Mouse (Mus musculus): ENCODE measurements around the gene Daam2. TPM values are rescaled to one million over a fixed set of nuclear protein-coding genes. Genes with fewer than 3 reads are reported as not detected.

The Daam2 gene
- polyA plus RNA-seq, 1 experiment from 2014 or later, result 4.0 TPM

- Histone ChIP-seq H3K4me1 (replicated peaks; ENCODE audit: control insufficient read depth, insufficient read depth, low read length) (no peaks in the 10 kb centered on the region), H3K4me3 (ENCODE audit: low read depth, low read length) (no peak overlapping the region), H3K36me3 (ENCODE audit: control insufficient read depth, insufficient read depth, low read length) (no peaks in the 10 kb centered on the region), H3K9me3 (ENCODE audit: control insufficient read depth, low read length) (no peaks in the 10 kb centered on the region), H3K9ac (ENCODE audit: low read depth, low read length) (no peak overlapping the region), H3K27ac (ENCODE audit: low read depth, low read length) (no peak overlapping the region), H3K4me2 (replicated peaks; ENCODE audit: low read depth, low read length) (no peak overlapping the region), H3K27me3 (ENCODE audit: control insufficient read depth, insufficient read depth, low read length) (no peaks in the 10 kb centered on the region)
- ATAC-seq (ENCODE audit: low FRiP score) (no peak), DNase-seq (ENCODE audit: low spot score) (no peak)
- 88% methylated on average over 3 of the region's 3 CpGs for WGBS
Observed at GRCm38 (mm10) chr17:49484435-49484834, 79.7 kb downstream of the Daam2 start.

- Histone ChIP-seq H3K27me3 (ENCODE audit: control insufficient read depth, insufficient read depth, low read length) (no peaks in the 10 kb centered on the region), H3K9me3 (ENCODE audit: control insufficient read depth, low read length) (no peaks in the 10 kb centered on the region), H3K4me3 (ENCODE audit: low read depth, low read length) (no peak overlapping the region), H3K4me2 (replicated peaks; ENCODE audit: low read depth, low read length) (no peak overlapping the region), H3K9ac (ENCODE audit: low read depth, low read length) (no peak overlapping the region), H3K36me3 (ENCODE audit: control insufficient read depth, insufficient read depth, low read length) (no peaks in the 10 kb centered on the region), H3K4me1 (replicated peaks; ENCODE audit: control insufficient read depth, insufficient read depth, low read length) (no peaks in the 10 kb centered on the region), H3K27ac (ENCODE audit: low read depth, low read length) (no peak overlapping the region)
- ATAC-seq (ENCODE audit: low FRiP score), result no peak
- 89% methylated on average over 3 of the region's 3 CpGs for WGBS
- no peak for DNase-seq (ENCODE audit: low spot score)
Observed at GRCm38 (mm10) chr17:49481876-49482275, 82.3 kb downstream of the Daam2 start.

- H3K27me3 ChIP-seq (ENCODE audit: control insufficient read depth, insufficient read depth, low read length), result no peaks in the 10 kb centered on the region
- no peaks in the 10 kb centered on the region for H3K36me3 ChIP-seq (ENCODE audit: control insufficient read depth, insufficient read depth, low read length)
- ATAC-seq (ENCODE audit: low FRiP score) (no peak), DNase-seq (ENCODE audit: low spot score) (no peak)
- no peak overlapping the region for H3K4me3 ChIP-seq (ENCODE audit: low read depth, low read length)
- H3K4me2 ChIP-seq (replicated peaks; ENCODE audit: low read depth, low read length), result no peak overlapping the region
- no peak overlapping the region for H3K27ac ChIP-seq (ENCODE audit: low read depth, low read length)
- no peaks in the 10 kb centered on the region for H3K9me3 ChIP-seq (ENCODE audit: control insufficient read depth, low read length)
- no peaks in the 10 kb centered on the region for H3K4me1 ChIP-seq (replicated peaks; ENCODE audit: control insufficient read depth, insufficient read depth, low read length)
- H3K9ac ChIP-seq (ENCODE audit: low read depth, low read length), result no peak overlapping the region
- WGBS, result 81% methylated on average over 4 of the region's 4 CpGs
Observed at GRCm38 (mm10) chr17:49477370-49477769, 86.8 kb downstream of the Daam2 start.

GRCm38 (mm10) chr17:49475174-49475573 is 89.0 kb downstream of the Daam2 start:
- H3K9ac ChIP-seq (ENCODE audit: low read depth, low read length), result no peak overlapping the region
- H3K4me2 ChIP-seq (replicated peaks; ENCODE audit: low read depth, low read length), result no peak overlapping the region
- H3K27me3 ChIP-seq (ENCODE audit: control insufficient read depth, insufficient read depth, low read length), result no peaks in the 10 kb centered on the region
- H3K36me3 ChIP-seq (ENCODE audit: control insufficient read depth, insufficient read depth, low read length), result no peaks in the 10 kb centered on the region
- 100% methylated on average over 1 of the region's 1 CpGs for WGBS
- no peak overlapping the region for H3K27ac ChIP-seq (ENCODE audit: low read depth, low read length)
- no peaks in the 10 kb centered on the region for H3K9me3 ChIP-seq (ENCODE audit: control insufficient read depth, low read length)
- DNase-seq (ENCODE audit: low spot score) (no peak), ATAC-seq (ENCODE audit: low FRiP score) (no peak)
- H3K4me3 ChIP-seq (ENCODE audit: low read depth, low read length), result no peak overlapping the region
- no peaks in the 10 kb centered on the region for H3K4me1 ChIP-seq (replicated peaks; ENCODE audit: control insufficient read depth, insufficient read depth, low read length)

GRCm38 (mm10) chr17:49474051-49474450 is 90.1 kb downstream of the Daam2 start:
- Histone ChIP-seq H3K9ac (ENCODE audit: low read depth, low read length) (no peak overlapping the region), H3K27ac (ENCODE audit: low read depth, low read length) (no peak overlapping the region), H3K4me3 (ENCODE audit: low read depth, low read length) (no peak overlapping the region), H3K9me3 (ENCODE audit: control insufficient read depth, low read length) (no peaks in the 10 kb centered on the region), H3K4me1 (replicated peaks; ENCODE audit: control insufficient read depth, insufficient read depth, low read length) (no peaks in the 10 kb centered on the region), H3K27me3 (ENCODE audit: control insufficient read depth, insufficient read depth, low read length) (no peaks in the 10 kb centered on the region), H3K36me3 (ENCODE audit: control insufficient read depth, insufficient read depth, low read length) (no peaks in the 10 kb centered on the region), H3K4me2 (replicated peaks; ENCODE audit: low read depth, low read length) (no peak overlapping the region)
- 93% methylated on average over 4 of the region's 4 CpGs for WGBS
- no peak for ATAC-seq (ENCODE audit: low FRiP score)
- DNase-seq (ENCODE audit: low spot score), result no peak

- H3K27ac ChIP-seq (ENCODE audit: low read depth, low read length), result no peak overlapping the region
- no peak overlapping the region for H3K9ac ChIP-seq (ENCODE audit: low read depth, low read length)
- ATAC-seq (ENCODE audit: low FRiP score) (peak; percentile 27; the same call in 1 of the 2 replicates), DNase-seq (ENCODE audit: low spot score) (peak; percentile 25)
- H3K27me3 ChIP-seq (ENCODE audit: control insufficient read depth, insufficient read depth, low read length), result no peaks in the 10 kb centered on the region
- WGBS, result 60% methylated on average over 8 of the region's 8 CpGs
- H3K9me3 ChIP-seq (ENCODE audit: control insufficient read depth, low read length), result no peaks in the 10 kb centered on the region
- H3K4me2 ChIP-seq (replicated peaks; ENCODE audit: low read depth, low read length), result no peak overlapping the region
- H3K36me3 ChIP-seq (ENCODE audit: control insufficient read depth, insufficient read depth, low read length), result no peaks in the 10 kb centered on the region
- no peaks in the 10 kb centered on the region for H3K4me1 ChIP-seq (replicated peaks; ENCODE audit: control insufficient read depth, insufficient read depth, low read length)
- no peak overlapping the region for H3K4me3 ChIP-seq (ENCODE audit: low read depth, low read length)
Observed at GRCm38 (mm10) chr17:49472626-49473025, 91.5 kb downstream of the Daam2 start.

GRCm38 (mm10) chr17:49468223-49468622 is 95.9 kb downstream of the Daam2 start:
- no peak for ATAC-seq (ENCODE audit: low FRiP score)
- Histone ChIP-seq H3K4me3 (ENCODE audit: low read depth, low read length) (no peak overlapping the region), H3K9me3 (ENCODE audit: control insufficient read depth, low read length) (no peaks in the 10 kb centered on the region), H3K27me3 (ENCODE audit: control insufficient read depth, insufficient read depth, low read length) (no peaks in the 10 kb centered on the region), H3K27ac (ENCODE audit: low read depth, low read length) (no peak overlapping the region), H3K36me3 (ENCODE audit: control insufficient read depth, insufficient read depth, low read length) (no peaks in the 10 kb centered on the region), H3K9ac (ENCODE audit: low read depth, low read length) (no peak overlapping the region), H3K4me2 (replicated peaks; ENCODE audit: low read depth, low read length) (no peak overlapping the region), H3K4me1 (replicated peaks; ENCODE audit: control insufficient read depth, insufficient read depth, low read length) (no peaks in the 10 kb centered on the region)
- WGBS, result 35% methylated on average over 4 of the region's 4 CpGs
- peak; percentile 81 for DNase-seq (ENCODE audit: low spot score)

- DNase-seq (ENCODE audit: low spot score) (no peak), ATAC-seq (ENCODE audit: low FRiP score) (no peak)
- Histone ChIP-seq H3K27ac (ENCODE audit: low read depth, low read length) (no peak overlapping the region), H3K9ac (ENCODE audit: low read depth, low read length) (no peak overlapping the region), H3K27me3 (ENCODE audit: control insufficient read depth, insufficient read depth, low read length) (no peaks in the 10 kb centered on the region), H3K9me3 (ENCODE audit: control insufficient read depth, low read length) (no peaks in the 10 kb centered on the region), H3K4me1 (replicated peaks; ENCODE audit: control insufficient read depth, insufficient read depth, low read length) (no peaks in the 10 kb centered on the region), H3K4me2 (replicated peaks; ENCODE audit: low read depth, low read length) (no peak overlapping the region), H3K4me3 (ENCODE audit: low read depth, low read length) (no peak overlapping the region), H3K36me3 (ENCODE audit: control insufficient read depth, insufficient read depth, low read length) (no peaks in the 10 kb centered on the region)
- 78% methylated on average over 3 of the region's 3 CpGs for WGBS
Observed at GRCm38 (mm10) chr17:49464884-49465283, 99.3 kb downstream of the Daam2 start.

- no peak for ATAC-seq (ENCODE audit: low FRiP score)
- no peak overlapping the region for H3K4me3 ChIP-seq (ENCODE audit: low read depth, low read length)
- no peaks in the 10 kb centered on the region for H3K36me3 ChIP-seq (ENCODE audit: control insufficient read depth, insufficient read depth, low read length)
- WGBS, result 93% methylated on average over 18 of the region's 18 CpGs
- no peak overlapping the region for H3K27ac ChIP-seq (ENCODE audit: low read depth, low read length)
- no peaks in the 10 kb centered on the region for H3K9me3 ChIP-seq (ENCODE audit: control insufficient read depth, low read length)
- no peak overlapping the region for H3K9ac ChIP-seq (ENCODE audit: low read depth, low read length)
- H3K4me2 ChIP-seq (replicated peaks; ENCODE audit: low read depth, low read length), result no peak overlapping the region
- H3K4me1 ChIP-seq (replicated peaks; ENCODE audit: control insufficient read depth, insufficient read depth, low read length), result no peaks in the 10 kb centered on the region
- H3K27me3 ChIP-seq (ENCODE audit: control insufficient read depth, insufficient read depth, low read length), result no peaks in the 10 kb centered on the region
- no peak for DNase-seq (ENCODE audit: low spot score)
Observed at GRCm38 (mm10) chr17:49458386-49458785, 105.8 kb downstream of the Daam2 start.
